Mouse (Mus musculus) liver, adult 2 months (tissue): ENCODE measurements around the gene Casc3. TPM values are rescaled to one million over a fixed set of nuclear protein-coding genes. Genes with fewer than 3 reads are reported as not detected.

ENCODE experiments used
- DNase-seq: peaks from one replicate; pipeline ENCODE4 v3.0.0-alpha.2; 2011; ENCODE audit warnings: low read depth, low spot score; ENCODE audit errors: extremely low read depth
- H3K27ac ChIP-seq: fragments of 200-500 bp; replicated peaks from 2 replicates; pipeline ENCODE4 v1.5.1; 2012; ENCODE audit warnings: low read depth, mild to moderate bottlenecking, control low read depth, inconsistent platforms, low read length; ENCODE audit not compliant: insufficient read depth
- H3K27me3 ChIP-seq: fragments of 200-500 bp; 2 replicates; pipeline ENCODE4 v1.6.1; 2012; ENCODE audit warnings: mild to moderate bottlenecking, moderate library complexity, low read length, inconsistent platforms; ENCODE audit not compliant: control insufficient read depth, insufficient read depth
- H3K36me3 ChIP-seq: fragments of 200-500 bp; 2 replicates; pipeline ENCODE4 v1.6.1; 2012; ENCODE audit warnings: low read length, inconsistent platforms; ENCODE audit not compliant: control insufficient read depth, insufficient read depth
- H3K4me1 ChIP-seq: fragments of 200-500 bp; 2 replicates; pipeline ENCODE4 v1.6.1; 2011; ENCODE audit warnings: low read length; ENCODE audit not compliant: control insufficient read depth, insufficient read depth
- H3K4me3 ChIP-seq: fragments of 200-500 bp; 2 replicates; pipeline ENCODE4 v1.5.1; 2011; ENCODE audit warnings: low read depth, mild to moderate bottlenecking, control low read depth, low read length, moderate library complexity; ENCODE audit not compliant: insufficient read depth
- H3K79me2 ChIP-seq: fragments of 200-500 bp; 2 replicates; pipeline ENCODE4 v1.6.1; 2012; ENCODE audit warnings: inconsistent platforms, mild to moderate bottlenecking, low read length, moderate library complexity; ENCODE audit not compliant: control insufficient read depth, insufficient read depth
- H3K9ac ChIP-seq: fragments of 200-500 bp; 2 replicates; pipeline ENCODE4 v1.6.1; 2012; ENCODE audit warnings: low read depth, mild to moderate bottlenecking, control low read depth, inconsistent platforms, low read length
- CTCF ChIP-seq: fragments of 200-500 bp; IDR thresholded peaks from 2 replicates; pipeline ENCODE4 v1.5.1; 2011; ENCODE audit warnings: low read depth, low read length, control low read depth
- POLR2A ChIP-seq: fragments of 200-500 bp; IDR thresholded peaks from 2 replicates; pipeline ENCODE4 v1.6.1; 2011; ENCODE audit warnings: low read length, control low read depth; ENCODE audit not compliant: insufficient read depth; ENCODE audit errors: extremely low read depth
- WGBS: fragments of 180-500 bp; shearing (Covaris S2); methylation state at CpG from one replicate; pipeline ENCODE4 v1.1.7; 2018; 5-methylcytosine and 5-hydroxymethylcytosine counted together
- polyA plus RNA-seq: library from polyadenylated mRNA; depleted of rRNA; stranded (reverse); fragments of >200 nt; gene quantifications from 2 replicates; pipeline ENCODE4 v1.2.3, GENCODE M21; 2012; rRNA removed
- total RNA-seq: library from RNA; depleted of rRNA; stranded (reverse); fragments of >200 nt; gene quantifications from 2 replicates; pipeline ENCODE4 v1.2.3, GENCODE M21; 2014; rRNA removed

The Casc3 gene
- 3.6 and 6.6 TPM in 2 replicates for total RNA-seq
- 11.2 and 12.5 TPM in 2 replicates for polyA plus RNA-seq

- H3K36me3 ChIP-seq: peaks cover 56% of the 10 kb centered on the region
- H3K4me3 ChIP-seq: no peak within 1 kb of the TSS
- no peak within 1 kb of the TSS for H3K9ac ChIP-seq
- H3K4me1 ChIP-seq: peaks cover 2% of the 10 kb centered on the region; the same call in 1 of the 2 replicates
- H3K27ac ChIP-seq: no peak within 1 kb of the TSS
- H3K79me2 ChIP-seq: no peaks in the 10 kb centered on the region; the same call in 1 of the 2 replicates
- TF ChIP-seq CTCF (no peak), POLR2A (no peak)
- no peaks in the 10 kb centered on the region for H3K27me3 ChIP-seq
- no peak for DNase-seq
- 93% methylated on average over 5 of the region's 5 CpGs for WGBS
These were observed at the start of gene Casc3 for GRCm38 (mm10) chr11:98804605-98805004. TSS of gene Casc3 (plus strand) at chr11:98804905.

GRCm38 (mm10) chr11:98755726-98756380, 48.9 kb upstream of the Casc3 start:
- no peak for DNase-seq
- Histone ChIP-seq H3K4me1 (peaks cover 6% of the 10 kb centered on the region), H3K27me3 (no peaks in the 10 kb centered on the region), H3K4me3 (no peak overlapping the region), H3K9ac (no peak overlapping the region), H3K36me3 (no peaks in the 10 kb centered on the region), H3K27ac (no peak overlapping the region), H3K79me2 (peaks cover 3% of the 10 kb centered on the region; the same call in 1 of the 2 replicates)
- TF ChIP-seq CTCF (no peak), POLR2A (no peak)
- 86% methylated on average over 6 of the region's 6 CpGs for WGBS

DNA sequence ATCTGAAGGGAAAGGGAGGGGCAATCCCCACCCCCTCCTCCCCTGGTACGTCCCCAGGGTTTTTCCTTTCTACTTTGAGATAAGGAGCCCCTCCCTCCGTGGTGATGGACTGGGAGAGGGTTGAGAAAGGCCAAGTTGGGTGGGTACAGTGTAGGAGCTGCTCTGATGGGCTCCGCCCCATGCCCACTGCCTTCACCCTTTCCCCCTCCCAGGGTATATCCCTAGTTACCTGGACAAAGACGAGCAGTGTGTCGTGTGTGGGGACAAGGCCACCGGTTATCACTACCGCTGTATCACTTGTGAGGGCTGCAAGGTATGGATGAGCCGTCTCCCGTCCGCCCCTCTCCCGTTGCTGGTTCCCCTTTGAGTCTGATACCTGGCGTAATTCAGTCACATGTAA, 48.0 kb upstream of the Casc3 start:
- H3K27ac ChIP-seq: no peak overlapping the region
- TF ChIP-seq CTCF (no peak), POLR2A (no peak)
- no peak for DNase-seq
- no peaks in the 10 kb centered on the region for H3K36me3 ChIP-seq
- H3K4me3 ChIP-seq: no peak overlapping the region
- WGBS: 88% methylated on average over 12 of the region's 12 CpGs
- H3K27me3 ChIP-seq: no peaks in the 10 kb centered on the region
- H3K4me1 ChIP-seq: peaks cover 4% of the 10 kb centered on the region
- H3K79me2 ChIP-seq: no peaks in the 10 kb centered on the region; the same call in 1 of the 2 replicates
- no peak overlapping the region for H3K9ac ChIP-seq

DNA sequence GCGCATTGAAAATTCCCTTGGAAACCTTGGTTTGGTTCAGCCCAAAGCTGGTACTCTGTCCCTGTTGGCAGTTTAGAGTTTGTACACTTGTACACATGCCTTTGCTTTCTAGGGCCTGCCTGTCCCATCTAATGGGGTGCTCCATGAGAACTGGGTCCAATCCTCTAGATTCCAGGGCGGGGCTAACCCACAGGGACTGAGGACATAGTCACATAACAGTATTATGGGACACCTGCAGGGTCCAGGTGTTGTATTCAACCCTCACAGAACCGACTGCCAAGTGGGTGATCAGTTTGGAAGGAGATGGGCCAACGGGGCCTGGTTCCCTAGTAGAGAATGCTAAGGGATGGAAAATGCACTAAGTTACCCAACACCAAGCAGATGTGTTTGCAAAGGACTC, 42.8 kb upstream of the Casc3 start:
- TF ChIP-seq POLR2A: no peak
- TF ChIP-seq CTCF: no peak
- Histone ChIP-seq H3K79me2 (no peaks in the 10 kb centered on the region), H3K27me3 (no peaks in the 10 kb centered on the region), H3K27ac (no peak overlapping the region), H3K9ac (no peak overlapping the region), H3K36me3 (no peaks in the 10 kb centered on the region), H3K4me1 (no peaks in the 10 kb centered on the region), H3K4me3 (no peak overlapping the region)
- DNase-seq: no peak
- 93% methylated on average over 4 of the region's 4 CpGs for WGBS

- Histone ChIP-seq H3K27me3 (no peaks in the 10 kb centered on the region), H3K27ac (no peak overlapping the region), H3K36me3 (peaks cover 2% of the 10 kb centered on the region), H3K79me2 (no peaks in the 10 kb centered on the region), H3K4me3 (no peak overlapping the region), H3K4me1 (no peaks in the 10 kb centered on the region), H3K9ac (no peak overlapping the region)
- no peak for DNase-seq
- TF ChIP-seq POLR2A (no peak), CTCF (peak; percentile 54)
- 83% methylated on average over 17 of the region's 17 CpGs for WGBS
These were observed 41.8 kb upstream of the Casc3 start for GRCm38 (mm10) chr11:98762756-98763501.

DNA sequence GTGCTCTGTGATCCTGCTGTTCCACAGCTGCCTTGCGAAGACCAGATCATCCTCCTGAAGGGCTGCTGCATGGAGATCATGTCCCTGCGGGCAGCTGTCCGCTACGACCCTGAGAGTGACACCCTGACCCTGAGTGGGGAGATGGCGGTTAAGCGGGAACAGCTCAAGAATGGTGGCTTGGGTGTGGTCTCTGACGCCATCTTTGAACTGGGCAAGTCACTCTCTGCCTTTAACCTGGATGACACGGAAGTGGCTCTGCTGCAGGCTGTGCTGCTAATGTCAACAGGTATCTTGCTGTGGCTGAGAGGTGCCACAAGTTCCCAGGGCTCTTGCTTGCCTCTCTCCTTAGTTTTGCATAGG, 41.2 kb upstream of the Casc3 start:
- WGBS: 92% methylated on average over 8 of the region's 8 CpGs
- Histone ChIP-seq H3K4me3 (no peak overlapping the region), H3K4me1 (no peaks in the 10 kb centered on the region), H3K27me3 (no peaks in the 10 kb centered on the region), H3K79me2 (no peaks in the 10 kb centered on the region), H3K27ac (no peak overlapping the region), H3K9ac (no peak overlapping the region), H3K36me3 (peaks cover 5% of the 10 kb centered on the region)
- no peak for DNase-seq
- TF ChIP-seq POLR2A: no peak
- TF ChIP-seq CTCF: no peak
